Mouse (Mus musculus) embryonic facial prominence, embryonic 15.5 days (tissue): ENCODE data around the gene Cyp2d10. TPM values are rescaled to one million over a fixed set of nuclear protein-coding genes. Genes with fewer than 3 reads are reported as not detected.
A peak's percentile ranks its signal among the peaks of the same experiment; 100 is the strongest.

Experiments used
- ATAC-seq: fragments of 200-750 bp; cut with Nextera tagmentation; 2 replicates; pipeline ENCODE4 v1.8.0; 2017; ENCODE audit warnings: low read depth, moderate TSS enrichment; ENCODE audit not compliant: insufficient number of reproducible peaks, low FRiP score, low TSS enrichment
- H3K27ac ChIP-seq: fragments of 300-500 bp; sonication (generic); replicated peaks from 2 replicates; pipeline ENCODE4 v1.5.1; 2015; ENCODE audit warnings: mild to moderate bottlenecking, inconsistent platforms
- H3K27me3 ChIP-seq: fragments of 300-500 bp; sonication (generic); 2 replicates; pipeline ENCODE4 v1.6.1; 2015; ENCODE audit warnings: inconsistent platforms
- H3K36me3 ChIP-seq: fragments of 300-500 bp; sonication (generic); 2 replicates; pipeline ENCODE4 v1.6.1; 2015; ENCODE audit warnings: mild to moderate bottlenecking, inconsistent platforms
- H3K4me1 ChIP-seq: fragments of 300-500 bp; sonication (generic); 2 replicates; pipeline ENCODE4 v1.6.1; 2015; ENCODE audit warnings: inconsistent platforms
- H3K4me2 ChIP-seq: fragments of 300-500 bp; sonication (generic); replicated peaks from 2 replicates; pipeline ENCODE4 v1.6.1; 2015; ENCODE audit warnings: mild to moderate bottlenecking, inconsistent platforms
- H3K4me3 ChIP-seq: fragments of 300-500 bp; sonication (generic); replicated peaks from 2 replicates; pipeline ENCODE4 v1.5.1; 2015; ENCODE audit warnings: mild to moderate bottlenecking, inconsistent platforms
- H3K9ac ChIP-seq: fragments of 300-500 bp; sonication (generic); 2 replicates; pipeline ENCODE4 v1.6.1; 2015; ENCODE audit warnings: inconsistent platforms
- H3K9me3 ChIP-seq: fragments of 300-500 bp; sonication (generic); replicated peaks from 2 replicates; pipeline ENCODE4 v1.6.1; 2016; ENCODE audit warnings: inconsistent platforms
- WGBS: fragments of 180-500 bp; shearing (Covaris S2); methylation state at CpG from one replicate; pipeline ENCODE4 v1.1.7; 2015; 5-methylcytosine and 5-hydroxymethylcytosine counted together
- polyA plus RNA-seq: library from polyadenylated mRNA; unstranded; fragments of >200 nt; fragmentation: Nextera tagmentation; extraction: Ambion mirVana; gene quantifications from 2 replicates; pipeline ENCODE4 v1.2.1, GENCODE M21; 2015

The Cyp2d10 gene
- polyA plus RNA-seq, 1 experiment from 2014 or later: not detected

GRCm38 (mm10) chr15:82433137-82433536 lies 26.1 kb upstream of the Cyp2d10 start, which contains the start of gene Cyp2d9:
Gene Cyp2d9 (plus strand): TSS chr15:82433437.
- Histone ChIP-seq H3K27ac (no peak within 1 kb of the TSS), H3K4me3 (no peak within 1 kb of the TSS), H3K27me3 (no peaks in the 10 kb centered on the region), H3K9ac (no peak within 1 kb of the TSS), H3K9me3 (no peaks in the 10 kb centered on the region), H3K36me3 (no peaks in the 10 kb centered on the region), H3K4me2 (no peak within 1 kb of the TSS), H3K4me1 (no peaks in the 10 kb centered on the region)
- no peak for ATAC-seq

GRCm38 (mm10) chr15:82423471-82423870 lies 16.5 kb upstream of the Cyp2d10 start:
- 85% methylated on average over 3 of the region's 3 CpGs for WGBS
- Histone ChIP-seq H3K4me3 (no peak overlapping the region), H3K36me3 (no peaks in the 10 kb centered on the region), H3K27me3 (no peaks in the 10 kb centered on the region), H3K4me1 (no peaks in the 10 kb centered on the region), H3K4me2 (no peak overlapping the region), H3K9me3 (no peaks in the 10 kb centered on the region), H3K9ac (no peak overlapping the region), H3K27ac (no peak overlapping the region)
- no peak for ATAC-seq

DNA sequence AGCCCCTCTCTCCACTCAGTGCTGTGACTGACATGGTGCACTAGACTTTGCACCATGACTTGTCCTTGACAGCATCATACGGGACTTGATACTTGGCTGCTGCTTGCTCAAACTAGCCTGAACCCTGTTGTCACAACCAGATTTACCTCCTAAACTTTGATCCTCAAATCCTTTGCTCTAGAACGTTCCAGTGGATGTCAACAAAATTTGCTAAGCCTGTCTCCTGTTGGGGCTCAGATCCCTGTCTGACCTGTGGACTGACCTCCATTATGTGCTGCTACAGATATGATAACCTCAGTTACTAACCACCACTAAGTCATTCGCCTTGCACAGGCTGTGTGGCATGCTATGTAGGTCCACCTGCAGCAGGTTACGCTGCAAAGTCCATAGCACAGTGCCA lies 15.9 kb upstream of the Cyp2d10 start:
- Histone ChIP-seq H3K9ac (no peak overlapping the region), H3K27ac (no peak overlapping the region), H3K9me3 (no peaks in the 10 kb centered on the region), H3K36me3 (no peaks in the 10 kb centered on the region), H3K4me3 (no peak overlapping the region), H3K4me1 (no peaks in the 10 kb centered on the region), H3K27me3 (no peaks in the 10 kb centered on the region), H3K4me2 (no peak overlapping the region)
- 74% methylated on average over 4 of the region's 4 CpGs for WGBS
- ATAC-seq: no peak

DNA sequence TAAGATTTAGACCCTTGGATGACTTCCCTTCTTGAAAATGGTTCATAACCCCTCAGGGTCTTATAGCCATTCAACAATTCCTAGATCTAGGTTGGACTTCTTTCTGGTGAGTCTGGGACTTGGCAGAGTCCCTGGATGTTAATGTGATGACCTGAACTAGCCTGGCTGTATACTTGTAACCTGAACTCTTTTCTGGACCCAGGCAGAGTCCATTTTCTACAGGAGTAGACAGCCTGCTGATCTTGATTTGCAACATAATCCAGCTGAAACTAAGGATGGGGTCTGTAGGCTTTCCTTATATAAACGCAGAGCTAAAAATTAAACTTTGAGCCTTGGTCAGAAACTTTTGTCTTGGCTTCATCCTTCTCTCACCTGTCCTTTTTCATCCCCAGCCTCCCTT lies 11.6 kb upstream of the Cyp2d10 start:
- WGBS: 78% methylated on average over 1 of the region's 1 CpGs

GRCm38 (mm10) chr15:82416797-82417789 lies 10.1 kb upstream of the Cyp2d10 start:
- H3K27me3 ChIP-seq: no peaks in the 10 kb centered on the region
- peak; percentile 79 for ATAC-seq
- H3K9ac ChIP-seq: no peak overlapping the region
- no peaks in the 10 kb centered on the region for H3K9me3 ChIP-seq
- 0 out of 2 replicates have a peak overlapping the region, but pooled peaks have one; percentile 25 for H3K4me2 ChIP-seq
- peaks cover 10% of the 10 kb centered on the region; the same call in 1 of the 2 replicates for H3K4me1 ChIP-seq
- 20% methylated on average over 16 of the region's 16 CpGs for WGBS
- 0 out of 2 replicates have a peak overlapping the region, but pooled peaks have one; percentile 11 for H3K27ac ChIP-seq
- 0 out of 2 replicates have a peak overlapping the region, but pooled peaks have one; percentile 10 for H3K4me3 ChIP-seq
- H3K36me3 ChIP-seq: no peaks in the 10 kb centered on the region

More for the DNA sequence above, 11.6 kb upstream of the Cyp2d10 start:
- no peak overlapping the region for H3K27ac ChIP-seq
- no peaks in the 10 kb centered on the region for H3K27me3 ChIP-seq
- no peaks in the 10 kb centered on the region for H3K9me3 ChIP-seq
- no peaks in the 10 kb centered on the region for H3K36me3 ChIP-seq
- no peak overlapping the region for H3K9ac ChIP-seq
- no peak overlapping the region for H3K4me2 ChIP-seq
- peaks cover 10% of the 10 kb centered on the region; the same call in 1 of the 2 replicates for H3K4me1 ChIP-seq
- ATAC-seq: no peak
- no peak overlapping the region for H3K4me3 ChIP-seq

GRCm38 (mm10) chr15:82407536-82407935 lies 541 bp upstream of the Cyp2d10 start:
- no peak overlapping the region for H3K4me2 ChIP-seq
- H3K9ac ChIP-seq: no peak overlapping the region
- H3K36me3 ChIP-seq: no peaks in the 10 kb centered on the region
- no peaks in the 10 kb centered on the region for H3K9me3 ChIP-seq
- no peak overlapping the region for H3K27ac ChIP-seq
- H3K4me3 ChIP-seq: no peak overlapping the region
- H3K4me1 ChIP-seq: no peaks in the 10 kb centered on the region
- WGBS: 74% methylated on average over 4 of the region's 4 CpGs
- no peak for ATAC-seq
- H3K27me3 ChIP-seq: no peaks in the 10 kb centered on the region

DNA sequence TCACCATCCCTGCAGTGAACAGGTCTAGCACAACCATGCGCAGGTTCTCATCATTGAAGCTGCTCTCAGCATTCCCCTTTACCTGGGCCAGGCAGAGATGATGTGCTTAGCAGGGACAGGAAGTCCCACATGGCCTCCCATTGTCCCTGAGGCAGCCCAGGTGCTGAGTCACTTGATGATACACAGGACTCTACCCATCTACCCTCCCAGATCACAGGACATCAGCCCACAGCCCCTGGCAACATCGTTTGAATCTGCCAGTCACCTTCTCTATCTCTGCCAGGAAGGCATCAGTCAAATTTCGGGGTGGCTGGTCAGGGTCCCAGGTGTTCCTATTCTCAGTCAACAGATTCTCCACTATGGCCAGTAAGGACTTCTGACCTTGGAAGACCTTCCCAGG lies 2.8 kb downstream of the Cyp2d10 start:
- Histone ChIP-seq H3K27ac (no peak overlapping the region), H3K36me3 (no peaks in the 10 kb centered on the region), H3K9me3 (no peaks in the 10 kb centered on the region), H3K9ac (no peak overlapping the region), H3K27me3 (no peaks in the 10 kb centered on the region), H3K4me1 (no peaks in the 10 kb centered on the region), H3K4me3 (no peak overlapping the region), H3K4me2 (no peak overlapping the region)
- 79% methylated on average over 3 of the region's 3 CpGs for WGBS
- ATAC-seq: no peak

GRCm38 (mm10) chr15:82403606-82404005 lies 3.4 kb downstream of the Cyp2d10 start:
- Histone ChIP-seq H3K9me3 (no peaks in the 10 kb centered on the region), H3K36me3 (no peaks in the 10 kb centered on the region), H3K9ac (no peak overlapping the region), H3K4me1 (no peaks in the 10 kb centered on the region), H3K4me3 (no peak overlapping the region), H3K27me3 (no peaks in the 10 kb centered on the region), H3K27ac (no peak overlapping the region), H3K4me2 (no peak overlapping the region)
- WGBS: 88% methylated on average over 9 of the region's 9 CpGs
- ATAC-seq: no peak

GRCm38 (mm10) chr15:82402741-82403140 lies 4.3 kb downstream of the Cyp2d10 start:
- no peaks in the 10 kb centered on the region for H3K27me3 ChIP-seq
- no peak overlapping the region for H3K4me3 ChIP-seq
- 85% methylated on average over 6 of the region's 6 CpGs for WGBS
- no peak overlapping the region for H3K27ac ChIP-seq
- H3K4me1 ChIP-seq: no peaks in the 10 kb centered on the region
- no peak overlapping the region for H3K4me2 ChIP-seq
- ATAC-seq: no peak
- no peaks in the 10 kb centered on the region for H3K36me3 ChIP-seq
- H3K9ac ChIP-seq: no peak overlapping the region
- H3K9me3 ChIP-seq: no peaks in the 10 kb centered on the region

- Histone ChIP-seq H3K27ac (no peak overlapping the region), H3K27me3 (no peaks in the 10 kb centered on the region), H3K9ac (no peak overlapping the region), H3K36me3 (no peaks in the 10 kb centered on the region), H3K9me3 (no peaks in the 10 kb centered on the region), H3K4me3 (no peak overlapping the region), H3K4me2 (no peak overlapping the region), H3K4me1 (no peaks in the 10 kb centered on the region)
- no peak for ATAC-seq
These were observed 4.9 kb downstream of the Cyp2d10 start for GRCm38 (mm10) chr15:82402106-82402505.

DNA sequence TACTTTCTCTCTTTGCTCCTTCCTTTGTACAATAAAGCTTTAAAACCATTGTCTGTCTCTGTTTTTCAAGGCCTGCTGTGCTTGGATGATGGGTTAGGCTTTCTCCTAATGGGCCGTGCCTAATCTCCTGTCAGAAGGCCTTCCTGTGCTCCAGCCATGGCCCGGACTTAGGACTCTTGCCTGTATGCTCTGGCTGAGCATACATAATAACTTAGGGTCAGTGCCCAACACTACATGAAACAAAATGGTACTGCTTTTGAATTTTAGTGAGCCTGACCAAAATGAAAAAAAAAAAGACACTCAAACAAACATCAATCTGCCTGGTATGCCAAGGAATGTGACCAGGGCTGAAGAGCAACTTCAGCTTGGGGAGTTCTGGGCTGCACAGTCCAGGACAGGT lies 5.5 kb downstream of the Cyp2d10 start:
- H3K27ac ChIP-seq: no peak overlapping the region
- H3K36me3 ChIP-seq: no peaks in the 10 kb centered on the region
- H3K27me3 ChIP-seq: no peaks in the 10 kb centered on the region
- no peaks in the 10 kb centered on the region for H3K4me1 ChIP-seq
- no peak overlapping the region for H3K4me3 ChIP-seq
- ATAC-seq: no peak
- WGBS: 37% methylated on average over 2 of the region's 2 CpGs
- no peaks in the 10 kb centered on the region for H3K9me3 ChIP-seq
- no peak overlapping the region for H3K9ac ChIP-seq
- no peak overlapping the region for H3K4me2 ChIP-seq
